Comparison of ENCODE assay signal across 8 mouse cellular contexts in genomic region chr16:33337177-33337576, GRCm38 (mm10). TPM values are rescaled to one million over a fixed set of nuclear protein-coding genes. Genes with fewer than 3 reads are reported as not detected.
DNase-seq lines count a peak whose midpoint lies in the region; ATAC-seq and TF ChIP-seq lines count a peak whose summit lies in the region.

No protein-coding gene starts in this region.

- DNase-seq in CD4-positive helper T cell, adult 2 months (ENCODE audit: low read depth, low spot score), result peak; percentile 84
- DNase-seq in brain, adult 2 months (ENCODE audit: low read depth, low spot score), result peak; percentile 98
- peak; percentile 83 for DNase-seq in kidney, postnatal 14 days
- peak in 1 of 3 experiments; percentile 10 for DNase-seq in liver, embryonic 14.5 days (ENCODE audit: low read depth in 3 of 3, low spot score in 3 of 3)
- peak; percentile 86 for DNase-seq in stomach, postnatal 0 days (ENCODE audit: low spot score)

- H3K27ac ChIP-seq in forebrain, embryonic 12.5 days, result 0 out of 2 replicates have a peak overlapping the region, but pooled peaks have one; percentile 19
- peak overlapping the region; percentile 54 for H3K27ac ChIP-seq in heart, embryonic 15.5 days
- H3K27ac ChIP-seq in liver, embryonic 14.5 days, result no peak overlapping the region
- no peak overlapping the region for H3K27ac ChIP-seq in neural tube, embryonic 13.5 days (replicated peaks)
- H3K27ac ChIP-seq in stomach, postnatal 0 days (replicated peaks), result no peak overlapping the region

- no peaks in the 10 kb centered on the region for H3K9me3 ChIP-seq in forebrain, embryonic 12.5 days
- H3K9me3 ChIP-seq in heart, embryonic 15.5 days (replicated peaks), result no peaks in the 10 kb centered on the region
- H3K9me3 ChIP-seq in liver, embryonic 14.5 days (ENCODE audit: control insufficient read depth, low read length), result no peaks in the 10 kb centered on the region
- no peaks in the 10 kb centered on the region for H3K9me3 ChIP-seq in neural tube, embryonic 13.5 days
- no peaks in the 10 kb centered on the region for H3K9me3 ChIP-seq in stomach, postnatal 0 days (ENCODE audit: control insufficient read depth, low read length)

- no peak overlapping the region for H3K4me3 ChIP-seq in forebrain, embryonic 12.5 days (replicated peaks)
- H3K4me3 ChIP-seq in heart, embryonic 15.5 days, result peak overlapping the region; percentile 0; the same call in 1 of the 2 replicates
- H3K4me3 ChIP-seq in liver, embryonic 14.5 days (ENCODE audit: insufficient read depth in 1 of 2, low read depth in 2 of 2, low read length in 2 of 2), result no peak overlapping the region
- no peak overlapping the region for H3K4me3 ChIP-seq in neural tube, embryonic 13.5 days
- peak overlapping the region; percentile 12; the same call in 1 of the 2 replicates for H3K4me3 ChIP-seq in stomach, postnatal 0 days (ENCODE audit: low read depth, low read length)

- no peaks in the 10 kb centered on the region for H3K36me3 ChIP-seq in forebrain, embryonic 12.5 days (replicated peaks)
- no peaks in the 10 kb centered on the region for H3K36me3 ChIP-seq in heart, embryonic 15.5 days
- H3K36me3 ChIP-seq in liver, embryonic 14.5 days (replicated peaks; ENCODE audit: control insufficient read depth, insufficient read depth, low read depth), result no peaks in the 10 kb centered on the region
- H3K36me3 ChIP-seq in neural tube, embryonic 13.5 days, result no peaks in the 10 kb centered on the region
- H3K36me3 ChIP-seq in stomach, postnatal 0 days (ENCODE audit: control insufficient read depth, insufficient read depth, low read length), result no peaks in the 10 kb centered on the region

- no peaks in the 10 kb centered on the region for H3K4me1 ChIP-seq in forebrain, embryonic 12.5 days
- peaks cover 10% of the 10 kb centered on the region; the same call in 1 of the 2 replicates for H3K4me1 ChIP-seq in heart, embryonic 15.5 days (replicated peaks)
- H3K4me1 ChIP-seq in liver, embryonic 14.5 days (replicated peaks; ENCODE audit: control insufficient read depth in 2 of 2, insufficient read depth in 2 of 2, low read length in 1 of 2), result peaks cover 0 to 20% of the 10 kb centered on the region in 2 experiments; a peak in 2 of 4 replicates
- peaks cover 5% of the 10 kb centered on the region; the same call in 1 of the 2 replicates for H3K4me1 ChIP-seq in neural tube, embryonic 13.5 days (replicated peaks)
- H3K4me1 ChIP-seq in stomach, postnatal 0 days (replicated peaks; ENCODE audit: control insufficient read depth, insufficient read depth), result 0 out of 2 replicates have a peak, but pooled peaks cover 2% of the 10 kb centered on the region

- no peak for TF ChIP-seq EP300 in liver, embryonic 14.5 days (IDR thresholded peaks at IDR 0.05; ENCODE audit: low read depth)
- TF ChIP-seq EP300 in stomach, postnatal 0 days (optimal IDR thresholded peaks at IDR 0.05), result no peak

- ATAC-seq in forebrain, embryonic 12.5 days (ENCODE audit: low FRiP score), result 0 out of 2 replicates have a peak, but pooled peaks have one; percentile 36
- peak; percentile 81 for ATAC-seq in heart, embryonic 15.5 days (replicated peaks; ENCODE audit: insufficient number of reproducible peaks, insufficient read depth, low FRiP score, low read depth)
- no peak for ATAC-seq in liver, embryonic 14.5 days (ENCODE audit: insufficient read depth)
- no peak for ATAC-seq in neural tube, embryonic 13.5 days (ENCODE audit: low read depth)
- peak; percentile 91 for ATAC-seq in stomach, postnatal 0 days (ENCODE audit: low FRiP score, low TSS enrichment)

- no peak overlapping the region for H3K9ac ChIP-seq in forebrain, embryonic 12.5 days
- no peak overlapping the region for H3K9ac ChIP-seq in heart, embryonic 15.5 days
- H3K9ac ChIP-seq in liver, embryonic 14.5 days (replicated peaks), result no peak overlapping the region
- no peak overlapping the region for H3K9ac ChIP-seq in neural tube, embryonic 13.5 days
- no peak overlapping the region for H3K9ac ChIP-seq in stomach, postnatal 0 days (ENCODE audit: low read length)

- no peak overlapping the region for H3K4me2 ChIP-seq in forebrain, embryonic 12.5 days
- H3K4me2 ChIP-seq in heart, embryonic 15.5 days, result peak overlapping the region; percentile 46
- no peak overlapping the region for H3K4me2 ChIP-seq in liver, embryonic 14.5 days (ENCODE audit: low read depth)
- peak overlapping the region; percentile 33 for H3K4me2 ChIP-seq in neural tube, embryonic 13.5 days
- peak overlapping the region; percentile 39 for H3K4me2 ChIP-seq in stomach, postnatal 0 days (replicated peaks; ENCODE audit: low read depth)

- 22% methylated on average over 8 of the region's 8 CpGs for WGBS in forebrain, embryonic 12.5 days
- 5% methylated on average over 8 of the region's 8 CpGs for WGBS in heart, embryonic 15.5 days
- 18% methylated on average over 8 of the region's 8 CpGs for WGBS in liver, embryonic 14.5 days (ENCODE audit: insufficient replicate concordance)
- WGBS in neural tube, embryonic 13.5 days, result 21% methylated on average over 8 of the region's 8 CpGs
- 6% methylated on average over 8 of the region's 8 CpGs for WGBS in stomach, postnatal 0 days

- peak; percentile 69 for TF ChIP-seq CTCF in liver, embryonic 14.5 days (IDR thresholded peaks at IDR 0.05; ENCODE audit: low read depth)
- TF ChIP-seq CTCF in stomach, postnatal 0 days (IDR thresholded peaks at IDR 0.05; ENCODE audit: low read depth), result peak; percentile 85

- H3K27me3 ChIP-seq in forebrain, embryonic 12.5 days, result no peaks in the 10 kb centered on the region
- no peaks in the 10 kb centered on the region for H3K27me3 ChIP-seq in heart, embryonic 15.5 days
- H3K27me3 ChIP-seq in liver, embryonic 14.5 days (ENCODE audit: control insufficient read depth, insufficient read depth, low read length), result no peaks in the 10 kb centered on the region
- H3K27me3 ChIP-seq in neural tube, embryonic 13.5 days, result no peaks in the 10 kb centered on the region
- H3K27me3 ChIP-seq in stomach, postnatal 0 days (ENCODE audit: control insufficient read depth, insufficient read depth, low read length), result no peaks in the 10 kb centered on the region

RNA-seq across cellular contexts. Expression of gene Zfp148, which starts 43.5 kb away (rescaled TPM):
- polyA plus RNA-seq in forebrain, embryonic 12.5 days (2016; fragmentation: Nextera tagmentation; extraction: Ambion mirVana), result 71.1 and 71.2 TPM in 2 replicates
- 38.0 and 41.0 TPM in 2 replicates for polyA plus RNA-seq in heart, embryonic 15.5 days (2015; fragmentation: Nextera tagmentation; extraction: Ambion mirVana)
- 2.3 and 3.8 TPM in 2 replicates for polyA plus RNA-seq in liver, embryonic 14.5 days (2012; rRNA removed)
- polyA plus RNA-seq in liver, embryonic 14.5 days (2014; fragmentation: Nextera tagmentation; extraction: Ambion mirVana), result 10.6 and 11.2 TPM in 2 replicates
- polyA plus RNA-seq in neural tube, embryonic 13.5 days (2015; fragmentation: Nextera tagmentation; extraction: Ambion mirVana), result 50.2 and 54.0 TPM in 2 replicates
- polyA plus RNA-seq in stomach, postnatal 0 days (2015; fragmentation: Nextera tagmentation; extraction: Ambion mirVana), result 23.4 and 25.1 TPM in 2 replicates

Comparison
In these comparisons a context has a peak if more than half of its experiments do, and no peak if none do; other contexts are left out.
1. ATAC-seq: peak in forebrain, embryonic 12.5 days (single experiment), heart, embryonic 15.5 days (single experiment) and stomach, postnatal 0 days (single experiment); none in liver, embryonic 14.5 days (single experiment) and neural tube, embryonic 13.5 days (single experiment).
2. H3K27ac ChIP-seq: peak in forebrain, embryonic 12.5 days (single experiment) and heart, embryonic 15.5 days (single experiment); none in liver, embryonic 14.5 days (single experiment), neural tube, embryonic 13.5 days (single experiment) and stomach, postnatal 0 days (single experiment).
3. H3K4me2 ChIP-seq: peak in heart, embryonic 15.5 days (single experiment), neural tube, embryonic 13.5 days (single experiment) and stomach, postnatal 0 days (single experiment); none in forebrain, embryonic 12.5 days (single experiment) and liver, embryonic 14.5 days (single experiment).
4. H3K4me3 ChIP-seq: peak in heart, embryonic 15.5 days (single experiment) and stomach, postnatal 0 days (single experiment); none in forebrain, embryonic 12.5 days (single experiment), liver, embryonic 14.5 days (0 of 2) and neural tube, embryonic 13.5 days (single experiment).